Mouse (Mus musculus): ENCODE measurements around the gene Eid2b.
"Not testable (repeated sequence)": the region's sequence is repeated elsewhere in the genome, so short reads cannot be mapped to it uniquely, and the experiment has no call there.

Gene Eid2b

GRCm38 (mm10) chr7:28277615-28278278, at the start of gene Eid2b:
Gene Eid2b, plus strand, starts transcription at chr7:28277739.
- DNase-seq (ENCODE audit: low read depth, low spot score): peak; percentile 98

- not testable (repeated sequence) for DNase-seq (ENCODE audit: low read depth, low spot score)
These were observed 33.6 kb upstream of the Eid2b start for GRCm38 (mm10) chr7:28243943-28244342.

GRCm38 (mm10) chr7:28248957-28249356, 28.6 kb upstream of the Eid2b start:
- DNase-seq (ENCODE audit: low read depth, low spot score): no peak

GRCm38 (mm10) chr7:28251976-28252375, 25.6 kb upstream of the Eid2b start:
- no peak for DNase-seq (ENCODE audit: low read depth, low spot score)

- no peak for DNase-seq (ENCODE audit: low read depth, low spot score)
These were observed 22.9 kb upstream of the Eid2b start for GRCm38 (mm10) chr7:28254591-28254990.

- peak; percentile 34 for DNase-seq (ENCODE audit: low read depth, low spot score)
These were observed 22.1 kb upstream of the Eid2b start for GRCm38 (mm10) chr7:28255476-28255875.

GRCm38 (mm10) chr7:28262861-28263260, 14.7 kb upstream of the Eid2b start:
- DNase-seq (ENCODE audit: low read depth, low spot score): no peak

GRCm38 (mm10) chr7:28263786-28264185, 13.8 kb upstream of the Eid2b start:
- peak; percentile 67 for DNase-seq (ENCODE audit: low read depth, low spot score)

GRCm38 (mm10) chr7:28265391-28265790, 12.1 kb upstream of the Eid2b start:
- no peak for DNase-seq (ENCODE audit: low read depth, low spot score)

GRCm38 (mm10) chr7:28267129-28268041, 10.2 kb upstream of the Eid2b start, which contains the start of gene Eid2:
Gene Eid2, plus strand, starts transcription at chr7:28267881.
- peak; percentile 79 for DNase-seq (ENCODE audit: low read depth, low spot score)

- peak; percentile 50 for DNase-seq (ENCODE audit: low read depth, low spot score)
These were observed 9.5 kb upstream of the Eid2b start for GRCm38 (mm10) chr7:28268042-28268531.

- DNase-seq (ENCODE audit: low read depth, low spot score): no peak
These were observed 9.0 kb upstream of the Eid2b start for GRCm38 (mm10) chr7:28268576-28268975.

- peak; percentile 32 for DNase-seq (ENCODE audit: low read depth, low spot score)
These were observed 8.2 kb upstream of the Eid2b start for GRCm38 (mm10) chr7:28269355-28269754.

GRCm38 (mm10) chr7:28271761-28272160, 5.8 kb upstream of the Eid2b start:
- peak; percentile 24 for DNase-seq (ENCODE audit: low read depth, low spot score)

- DNase-seq (ENCODE audit: low read depth, low spot score): no peak
These were observed 313 bp upstream of the Eid2b start for GRCm38 (mm10) chr7:28277237-28277614.

- DNase-seq (ENCODE audit: low read depth, low spot score): no peak
These were observed 727 bp downstream of the Eid2b start for GRCm38 (mm10) chr7:28278279-28278652.

GRCm38 (mm10) chr7:28280630-28281029, 3.1 kb downstream of the Eid2b start:
- no peak for DNase-seq (ENCODE audit: low read depth, low spot score)

GRCm38 (mm10) chr7:28290165-28290564, 12.6 kb downstream of the Eid2b start:
- DNase-seq (ENCODE audit: low read depth, low spot score): peak; percentile 22

GRCm38 (mm10) chr7:28290638-28291590, 13.4 kb downstream of the Eid2b start, which contains the start of gene Selenov:
Gene Selenov, minus strand, starts transcription at chr7:28291186.
- DNase-seq (ENCODE audit: low read depth, low spot score): no peak

- DNase-seq (ENCODE audit: low read depth, low spot score): peak; percentile 52
These were observed 16.9 kb downstream of the Eid2b start for GRCm38 (mm10) chr7:28294481-28294880.
